Mouse (Mus musculus): ENCODE results near the gene Olfr523. TPM values are rescaled to one million over a fixed set of nuclear protein-coding genes. Genes with fewer than 3 reads are reported as not detected.

The Olfr523 gene
- total RNA-seq, 4 experiments from 2014 or later = 0.39 TPM; not detected in 3

Other genes with a start within 250 kb of the Olfr523 start
- gene Utf1, start 229.4 kb upstream of the Olfr523 start, total RNA-seq (2022) = not detected
- 1 to 10 TPM; 1.2 to 1.9 (median 1.6) TPM for gene 6430531B16Rik, start 194.5 kb upstream of the Olfr523 start, total RNA-seq (2022)
- gene Adam8, start 180.7 kb upstream of the Olfr523 start, total RNA-seq (2022) = 1 to 10 TPM; 3.0 to 7.2 (median 4.5) TPM
- 10 to 100 TPM; 21.2 to 27.8 (median 27.0) TPM for gene Zfp511, start 136.8 kb upstream of the Olfr523 start, total RNA-seq (2022)
- 10 to 100 TPM; 36.0 to 39.0 (median 36.7) TPM for gene Tubgcp2, start 136.5 kb upstream of the Olfr523 start, total RNA-seq (2022)
- not detected for gene Msx3, start 124.1 kb upstream of the Olfr523 start, total RNA-seq (2022)
- 100 to 1,000 TPM; 217 to 237 (median 229) TPM for gene Caly, start 90.7 kb upstream of the Olfr523 start, total RNA-seq (2022)
- gene Prap1, start 79.8 kb upstream of the Olfr523 start, total RNA-seq (2022) = under 1 TPM in 1 of 4 experiments, not detected in 3; 0.56 TPM
- gene Fuom, start 70.8 kb upstream of the Olfr523 start, total RNA-seq (2022) = 10 to 100 TPM; 42.7 to 49.1 (median 47.7) TPM
- 1 to 10 TPM; 6.1 to 6.5 (median 6.4) TPM for gene Paox, start 57.4 kb upstream of the Olfr523 start, total RNA-seq (2022)
- 10 to 100 TPM; 61.4 to 68.6 (median 65.7) TPM for gene Echs1, start 56.7 kb upstream of the Olfr523 start, total RNA-seq (2022)
- gene Mtg1, start 35.7 kb upstream of the Olfr523 start, total RNA-seq (2022) = 10 to 100 TPM; 27.2 to 34.8 (median 31.6) TPM
- 100 to 1,000 TPM; 149 to 157 (median 151) TPM for gene Sprn, start 18.3 kb upstream of the Olfr523 start, total RNA-seq (2022)
- gene Olfr522, start 8.5 kb upstream of the Olfr523 start, total RNA-seq (2022) = not detected
- not detected for gene Olfr524, start 32.7 kb downstream of the Olfr523 start, total RNA-seq (2022)
- under 1 TPM; 0.70 to 0.96 (median 0.74) TPM for gene Cd163l1, start 45.0 kb downstream of the Olfr523 start, total RNA-seq (2022)
- gene 5830411N06Rik, start 74.1 kb downstream of the Olfr523 start, total RNA-seq (2022) = under 1 TPM in 3 of 4 experiments, not detected in 1; 0.16 to 0.22 (median 0.19) TPM
- gene Olfr525, start 147.6 kb downstream of the Olfr523 start, total RNA-seq (2022) = not detected
- gene Olfr527, start 160.8 kb downstream of the Olfr523 start, total RNA-seq (2022) = not detected
- not detected for gene Olfr60, start 188.5 kb downstream of the Olfr523 start, total RNA-seq (2022)
- gene Olfr530, start 203.1 kb downstream of the Olfr523 start, total RNA-seq (2022) = not detected
- not detected for gene Olfr531, start 229.7 kb downstream of the Olfr523 start, total RNA-seq (2022)
- gene Olfr532, start 248.4 kb downstream of the Olfr523 start, total RNA-seq (2022) = not detected